Mouse (Mus musculus) left cerebral cortex, postnatal 10 days (tissue): ENCODE measurements around the gene Scgb2b7. TPM values are rescaled to one million over a fixed set of nuclear protein-coding genes. Genes with fewer than 3 reads are reported as not detected.
"Not testable (repeated sequence)": the region's sequence is repeated elsewhere in the genome, so short reads cannot be mapped to it uniquely, and the experiment has no call there.

Source experiments
- DNase-seq, 2 experiments: peaks; one replicate each; pipeline ENCODE4 v3.0.0; 2021 to 2022; ENCODE audit warnings: low spot score in 2 of 2, mixed read lengths in 1 of 2; ENCODE audit errors: extremely low spot score in 1 of 2
- intact Hi-C: fragments of 180-260 bp; cut with DNase I; formaldehyde crosslinking; loops from one replicate; pipeline ENCODE4 v1.15.1; 2025
- total RNA-seq, 2 experiments: library from RNA; stranded (reverse); gene quantifications; 2 replicates each; pipeline ENCODE4 v1.2.3; 2021

Gene Scgb2b7
- total RNA-seq, result not detected

DNA sequence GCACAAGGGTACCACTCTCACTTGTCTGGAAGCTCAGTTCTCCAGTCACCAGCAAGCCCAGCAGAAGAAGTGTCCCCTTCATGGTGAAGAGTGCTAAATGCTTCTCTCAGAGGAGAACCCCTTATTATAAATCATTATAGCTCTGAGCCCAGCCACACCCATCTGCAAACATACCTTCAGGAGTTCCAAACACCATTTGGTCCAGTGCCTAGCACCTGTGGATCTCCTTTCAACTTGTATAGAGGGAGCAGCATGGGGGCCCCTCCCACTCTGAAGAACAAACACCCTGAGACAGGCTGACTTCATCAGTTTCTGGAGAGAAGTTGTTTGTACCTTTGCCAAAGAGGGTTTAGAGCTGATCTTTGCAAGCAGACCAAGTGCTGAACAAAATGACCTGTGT lies at the start of gene Scgb2b7:
Gene Scgb2b7, minus strand, starts transcription at position 101 of the 400 bp plus-strand sequence.
- DNase-seq, intact Hi-C loops: not testable (repeated sequence)

DNA sequence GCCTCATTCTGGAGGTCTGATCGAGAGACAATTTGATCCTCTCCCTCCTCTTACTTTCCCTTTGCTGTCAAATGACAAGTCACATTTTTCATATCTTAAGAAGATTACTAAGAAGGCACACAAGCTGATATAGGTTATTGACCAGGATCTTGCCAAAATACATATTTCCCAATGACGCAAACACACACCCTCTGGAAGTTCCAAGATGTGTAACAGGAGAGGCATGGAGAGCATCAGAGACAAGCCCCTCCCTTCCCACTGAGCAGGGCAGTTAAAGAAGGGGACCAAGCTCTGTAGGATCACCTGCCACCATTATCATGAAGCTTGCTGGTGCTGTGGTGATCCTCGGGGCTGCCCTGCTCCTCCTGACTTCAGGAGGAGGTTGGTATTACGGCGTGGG lies 6.8 kb upstream of the Scgb2b7 start, which contains the start of gene Scgb1b7:
Gene Scgb1b7, plus strand, starts transcription at position 301 of the 400 bp plus-strand sequence.
- intact Hi-C loops, DNase-seq: not testable (repeated sequence)

Other genes starting within 250 kb of the Scgb2b7 start
- not detected for gene Scgb1b7, start 6.9 kb upstream of the Scgb2b7 start, total RNA-seq